Mouse (Mus musculus) kidney, postnatal 4 days (tissue): ENCODE data around the gene Rab35.
A peak's percentile ranks its signal among the peaks of the same experiment; 100 is the strongest.

ENCODE experiments used
- DNase-seq, 2 experiments: peaks; one replicate each; pipeline ENCODE4 v3.0.0; 2021; ENCODE audit warnings: mixed read lengths in 2 of 2

Gene Rab35

GRCm38 (mm10) chr5:115650885-115651284 lies 19.2 kb downstream of the Rab35 start:
- no peak for DNase-seq

GRCm38 (mm10) chr5:115651821-115652220 lies 20.1 kb downstream of the Rab35 start:
- no peak for DNase-seq

GRCm38 (mm10) chr5:115652681-115653575 lies 21.2 kb downstream of the Rab35 start:
- peak; percentile 100 for DNase-seq

- DNase-seq, result no peak
These were observed 22.1 kb downstream of the Rab35 start for GRCm38 (mm10) chr5:115653776-115654175.

GRCm38 (mm10) chr5:115656677-115657076 lies 25.0 kb downstream of the Rab35 start:
- DNase-seq, result no peak

GRCm38 (mm10) chr5:115657234-115657633 lies 25.5 kb downstream of the Rab35 start:
- DNase-seq, result no peak

GRCm38 (mm10) chr5:115658352-115658751 lies 26.6 kb downstream of the Rab35 start:
- DNase-seq, result no peak

GRCm38 (mm10) chr5:115662658-115663057 lies 30.9 kb downstream of the Rab35 start:
- no peak for DNase-seq

GRCm38 (mm10) chr5:115666366-115667065 lies 34.8 kb downstream of the Rab35 start:
- DNase-seq, result no peak

- DNase-seq, result peak in 1 of 2 experiments; percentile 31
These were observed 35.5 kb downstream of the Rab35 start for GRCm38 (mm10) chr5:115667210-115667609.

GRCm38 (mm10) chr5:115667894-115668293 lies 36.2 kb downstream of the Rab35 start:
- DNase-seq, result no peak

GRCm38 (mm10) chr5:115668986-115669385 lies 37.3 kb downstream of the Rab35 start:
- no peak for DNase-seq

- DNase-seq, result no peak
These were observed 38.3 kb downstream of the Rab35 start for GRCm38 (mm10) chr5:115669974-115670373.

- no peak for DNase-seq
These were observed 38.7 kb downstream of the Rab35 start for GRCm38 (mm10) chr5:115670406-115670805.

- no peak for DNase-seq
These were observed 40.1 kb downstream of the Rab35 start for GRCm38 (mm10) chr5:115671846-115672245.

GRCm38 (mm10) chr5:115685126-115685525 lies 53.4 kb downstream of the Rab35 start:
- DNase-seq, result no peak

- no peak for DNase-seq
These were observed 55.0 kb downstream of the Rab35 start for GRCm38 (mm10) chr5:115686716-115687115.

GRCm38 (mm10) chr5:115693271-115693670 lies 61.6 kb downstream of the Rab35 start:
- no peak for DNase-seq

GRCm38 (mm10) chr5:115695191-115695770 lies 63.6 kb downstream of the Rab35 start:
- no peak for DNase-seq

- peak in 1 of 2 experiments; percentile 7 for DNase-seq
These were observed 65.1 kb downstream of the Rab35 start for GRCm38 (mm10) chr5:115696811-115697210.
